Mouse (Mus musculus) midbrain, embryonic 11.5 days (tissue): ENCODE data around the gene Ilf2. TPM values are rescaled to one million over a fixed set of nuclear protein-coding genes. Genes with fewer than 3 reads are reported as not detected.
A peak's percentile ranks its signal among the peaks of the same experiment; 100 is the strongest.

ENCODE experiments used
- ATAC-seq: fragments of 200-750 bp; cut with Nextera tagmentation; 2 replicates; pipeline ENCODE4 v1.8.0; 2017; ENCODE audit warnings: moderate TSS enrichment, moderate library complexity; ENCODE audit not compliant: low FRiP score
- DNase-seq: peaks from one replicate; pipeline ENCODE4 v3.0.0; 2015; ENCODE audit warnings: low spot score; ENCODE audit errors: missing footprints
- H3K27ac ChIP-seq: fragments of 300-500 bp; sonication (generic); 2 replicates; pipeline ENCODE4 v1.5.1; 2014; ENCODE audit warnings: low read depth, low read length
- H3K27me3 ChIP-seq: fragments of 300-500 bp; sonication (generic); 2 replicates; pipeline ENCODE4 v1.6.1; 2014; ENCODE audit warnings: mild to moderate bottlenecking, low read length, moderate library complexity, mixed read lengths; ENCODE audit not compliant: control insufficient read depth, insufficient read depth
- H3K36me3 ChIP-seq: fragments of 300-500 bp; sonication (generic); 2 replicates; pipeline ENCODE4 v1.6.1; 2014; ENCODE audit warnings: mild to moderate bottlenecking, low read length, moderate library complexity, mixed read lengths; ENCODE audit not compliant: control insufficient read depth, insufficient read depth
- H3K4me1 ChIP-seq: fragments of 300-500 bp; sonication (generic); 2 replicates; pipeline ENCODE4 v1.6.1; 2014; ENCODE audit warnings: low read length; ENCODE audit not compliant: control insufficient read depth, insufficient read depth
- H3K4me2 ChIP-seq: fragments of 300-500 bp; sonication (generic); 2 replicates; pipeline ENCODE4 v1.6.1; 2014; ENCODE audit warnings: mild to moderate bottlenecking, moderate library complexity
- H3K4me3 ChIP-seq: fragments of 300-500 bp; sonication (generic); 2 replicates; pipeline ENCODE4 v1.5.1; 2014; ENCODE audit warnings: low read depth, low read length
- H3K9ac ChIP-seq: fragments of 300-500 bp; sonication (generic); 2 replicates; pipeline ENCODE4 v1.6.1; 2014; ENCODE audit warnings: low read length
- H3K9me3 ChIP-seq: fragments of 300-500 bp; sonication (generic); 2 replicates; pipeline ENCODE4 v1.6.1; 2016; ENCODE audit warnings: low read length; ENCODE audit not compliant: control insufficient read depth
- WGBS: fragments of 180-500 bp; shearing (Covaris S2); extraction: QIAGEN DNeasy Blood & Tissue Kit; methylation state at CpG from one replicate; pipeline ENCODE4 v1.1.7; 2014; 5-methylcytosine and 5-hydroxymethylcytosine counted together
- polyA plus RNA-seq: library from polyadenylated mRNA; unstranded; fragments of >200 nt; fragmentation: Nextera tagmentation; extraction: Ambion mirVana; gene quantifications from 2 replicates; pipeline ENCODE4 v1.2.1, GENCODE M21; 2014

Gene Ilf2
- polyA plus RNA-seq, 1 experiment from 2014 or later: 338 TPM

- H3K27me3 ChIP-seq: no peaks in the 10 kb centered on the region
- ATAC-seq (peak; percentile 38; the same call in 1 of the 2 replicates), DNase-seq (peak; percentile 17)
- H3K9ac ChIP-seq: no peak within 1 kb of the TSS
- no peak within 1 kb of the TSS for H3K4me3 ChIP-seq
- H3K36me3 ChIP-seq: no peaks in the 10 kb centered on the region
- WGBS: 78% methylated on average over 5 of the region's 5 CpGs
- no peak within 1 kb of the TSS for H3K4me2 ChIP-seq
- H3K9me3 ChIP-seq: no peaks in the 10 kb centered on the region
- no peak within 1 kb of the TSS for H3K27ac ChIP-seq
- H3K4me1 ChIP-seq: no peaks in the 10 kb centered on the region
Observed at GRCm38 (mm10) chr3:90526580-90526979, 50.7 kb downstream of the Ilf2 start, which contains the start of gene S100a14. Gene S100a14, plus strand, starts transcription at chr3:90526856.

GRCm38 (mm10) chr3:90527291-90527873, 51.5 kb downstream of the Ilf2 start:
- ATAC-seq (no peak), DNase-seq (peak; percentile 41)
- Histone ChIP-seq H3K36me3 (no peaks in the 10 kb centered on the region), H3K27me3 (no peaks in the 10 kb centered on the region), H3K27ac (no peak overlapping the region), H3K4me2 (no peak overlapping the region), H3K9ac (no peak overlapping the region), H3K4me3 (no peak overlapping the region), H3K9me3 (no peaks in the 10 kb centered on the region), H3K4me1 (no peaks in the 10 kb centered on the region)
- WGBS: 86% methylated on average over 7 of the region's 7 CpGs

- ATAC-seq (no peak), DNase-seq (no peak)
- H3K9ac ChIP-seq: no peak overlapping the region
- H3K36me3 ChIP-seq: no peaks in the 10 kb centered on the region
- no peaks in the 10 kb centered on the region for H3K4me1 ChIP-seq
- H3K27me3 ChIP-seq: no peaks in the 10 kb centered on the region
- no peaks in the 10 kb centered on the region for H3K9me3 ChIP-seq
- H3K4me2 ChIP-seq: no peak overlapping the region
- no peak overlapping the region for H3K4me3 ChIP-seq
- WGBS: 82% methylated on average over 5 of the region's 5 CpGs
- H3K27ac ChIP-seq: no peak overlapping the region
Observed at GRCm38 (mm10) chr3:90531713-90532112, 55.8 kb downstream of the Ilf2 start.

- H3K27ac ChIP-seq: no peak overlapping the region
- no peaks in the 10 kb centered on the region for H3K9me3 ChIP-seq
- no peak overlapping the region for H3K4me2 ChIP-seq
- H3K4me1 ChIP-seq: no peaks in the 10 kb centered on the region
- ATAC-seq: no peak
- H3K4me3 ChIP-seq: no peak overlapping the region
- H3K27me3 ChIP-seq: no peaks in the 10 kb centered on the region
- DNase-seq: no peak
- H3K9ac ChIP-seq: no peak overlapping the region
- WGBS: 84% methylated on average over 1 of the region's 1 CpGs
- no peaks in the 10 kb centered on the region for H3K36me3 ChIP-seq
Observed at GRCm38 (mm10) chr3:90535446-90535845, 59.5 kb downstream of the Ilf2 start.

- ATAC-seq: no peak
- no peaks in the 10 kb centered on the region for H3K27me3 ChIP-seq
- WGBS: 47% methylated on average over 10 of the region's 10 CpGs
- H3K9me3 ChIP-seq: no peaks in the 10 kb centered on the region
- no peaks in the 10 kb centered on the region for H3K36me3 ChIP-seq
- DNase-seq: no peak
- H3K4me2 ChIP-seq: no peak within 1 kb of the TSS
- no peak within 1 kb of the TSS for H3K9ac ChIP-seq
- no peak within 1 kb of the TSS for H3K4me3 ChIP-seq
- no peak within 1 kb of the TSS for H3K27ac ChIP-seq
- peaks cover 5% of the 10 kb centered on the region; the same call in 1 of the 2 replicates for H3K4me1 ChIP-seq
Observed at GRCm38 (mm10) chr3:90537141-90537904, 61.4 kb downstream of the Ilf2 start, which contains the start of gene S100a16. Gene S100a16, plus strand, starts transcription at chr3:90537254.

GRCm38 (mm10) chr3:90537905-90538296, 62.0 kb downstream of the Ilf2 start:
- WGBS: 79% methylated on average over 5 of the region's 5 CpGs
- Histone ChIP-seq H3K4me1 (peaks cover 5% of the 10 kb centered on the region; the same call in 1 of the 2 replicates), H3K27ac (no peak overlapping the region), H3K9me3 (no peaks in the 10 kb centered on the region), H3K9ac (no peak overlapping the region), H3K4me2 (no peak overlapping the region), H3K36me3 (no peaks in the 10 kb centered on the region), H3K4me3 (no peak overlapping the region), H3K27me3 (no peaks in the 10 kb centered on the region)
- ATAC-seq (no peak), DNase-seq (no peak)

Other genes with a start within 250 kb of the Ilf2 start
- 110 and 112 TPM in 2 replicates for gene Jtb, start 244.5 kb upstream of the Ilf2 start, polyA plus RNA-seq
- 3.2 and 4.3 TPM in 2 replicates for gene Creb3l4, start 232.6 kb upstream of the Ilf2 start, polyA plus RNA-seq
- gene Slc39a1, start 228.0 kb upstream of the Ilf2 start, polyA plus RNA-seq: 58.7 and 59.4 TPM in 2 replicates
- gene Crtc2, start 222.0 kb upstream of the Ilf2 start, polyA plus RNA-seq: 8.0 and 9.0 TPM in 2 replicates
- 3.8 and 4.0 TPM in 2 replicates for gene Dennd4b, start 210.9 kb upstream of the Ilf2 start, polyA plus RNA-seq
- 10.4 TPM in 2 replicates for gene Gatad2b, start 182.9 kb upstream of the Ilf2 start, polyA plus RNA-seq
- gene Slc27a3, start 86.2 kb upstream of the Ilf2 start, polyA plus RNA-seq: 9.3 and 10.0 TPM in 2 replicates
- 34.4 and 34.7 TPM in 2 replicates for gene Ints3, start 42.5 kb upstream of the Ilf2 start, polyA plus RNA-seq
- gene Npr1, start 10.3 kb upstream of the Ilf2 start, polyA plus RNA-seq: 2.4 and 2.7 TPM in 2 replicates
- gene Snapin, start 14.9 kb downstream of the Ilf2 start, polyA plus RNA-seq: 70.9 and 77.2 TPM in 2 replicates
- gene Chtop, start 33.4 kb downstream of the Ilf2 start, polyA plus RNA-seq: 138 and 146 TPM in 2 replicates
- gene S100a1, start 38.3 kb downstream of the Ilf2 start, polyA plus RNA-seq: 6.9 and 8.0 TPM in 2 replicates
- 11.6 and 14.1 TPM in 2 replicates for gene S100a13, start 38.3 kb downstream of the Ilf2 start, polyA plus RNA-seq
- gene S100a14, start 50.7 kb downstream of the Ilf2 start, polyA plus RNA-seq: not detected in 2 replicates
- 37.2 and 40.0 TPM in 2 replicates for gene S100a16, start 61.1 kb downstream of the Ilf2 start, polyA plus RNA-seq
- not detected in 2 replicates for gene S100a3, start 84.5 kb downstream of the Ilf2 start, polyA plus RNA-seq
- not detected in 2 replicates for gene S100a2, start 114.1 kb downstream of the Ilf2 start, polyA plus RNA-seq
- gene Gm42674, start 125.8 kb downstream of the Ilf2 start, polyA plus RNA-seq: not detected in 2 replicates
- 0.34 and 0.50 TPM in 2 replicates for gene S100a4, start 127.6 kb downstream of the Ilf2 start, polyA plus RNA-seq
- gene S100a5, start 132.4 kb downstream of the Ilf2 start, polyA plus RNA-seq: not detected in 2 replicates
- gene S100a6, start 136.8 kb downstream of the Ilf2 start, polyA plus RNA-seq: 24.5 and 25.1 TPM in 2 replicates
- gene S100a7a, start 177.9 kb downstream of the Ilf2 start, polyA plus RNA-seq: not detected in 2 replicates
- gene S100a8, start 192.9 kb downstream of the Ilf2 start, polyA plus RNA-seq: 2.0 and 2.8 TPM in 2 replicates
- 1.5 and 2.0 TPM in 2 replicates for gene S100a9, start 219.6 kb downstream of the Ilf2 start, polyA plus RNA-seq